ENCODE assay signal across 8 mouse cellular contexts in the genomic region with DNA sequence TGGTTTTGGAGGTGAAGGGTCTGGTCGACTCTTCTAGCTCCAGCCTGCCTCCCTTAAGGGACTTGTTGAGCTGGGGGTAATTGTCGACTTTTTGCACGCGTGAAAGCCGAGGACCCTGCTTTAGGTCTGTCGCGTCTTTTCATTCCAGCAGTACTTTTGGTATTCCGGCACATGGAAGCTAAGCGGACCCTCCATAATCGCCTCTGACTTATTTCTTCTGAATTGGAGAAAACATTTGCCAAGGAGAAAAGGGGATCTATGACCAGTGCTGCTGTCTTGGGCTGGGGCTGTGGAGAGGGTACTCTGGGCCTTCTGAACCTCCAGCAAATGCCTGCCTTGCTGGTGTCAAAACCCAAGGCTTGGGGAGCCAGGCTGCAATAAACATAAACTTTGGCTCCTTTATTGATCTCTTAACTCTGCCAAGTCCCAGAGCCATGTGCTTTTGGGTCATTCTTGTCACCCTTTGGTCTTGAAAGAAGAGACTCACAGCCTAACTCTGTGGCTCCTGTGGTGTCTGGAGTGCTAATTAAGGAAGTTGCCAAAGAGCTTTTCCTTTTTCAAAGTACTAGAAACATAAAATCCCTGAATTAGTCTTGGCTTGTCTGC. TPM values are rescaled to one million over a fixed set of nuclear protein-coding genes. Genes with fewer than 3 reads are reported as not detected.
DNase-seq lines count a peak whose midpoint lies in the region; ATAC-seq and TF ChIP-seq lines count a peak whose summit lies in the region.

No protein-coding gene starts in this region.

- DNase-seq in cerebellum, adult 9-11 months, result peak; percentile 44
- DNase-seq in cerebellum, postnatal 25 days, result no peak
- DNase-seq in A20 (ENCODE audit: low read depth, low spot score), result peak; percentile 43
- no peak for DNase-seq in left cerebral cortex, adult 11 months (ENCODE audit: low spot score)
- DNase-seq in testis, postnatal 14 days (ENCODE audit: low spot score), result no peak

- ATAC-seq in kidney, embryonic 15.5 days (replicated peaks; ENCODE audit: low FRiP score), result no peak; the same call in 1 of the 2 replicates

- peak overlapping the region; percentile 86 for H3K9ac ChIP-seq in kidney, embryonic 15.5 days

- 4% methylated on average over 10 of the region's 10 CpGs for WGBS in kidney, embryonic 15.5 days

- H3K27ac ChIP-seq in embryonic fibroblast, embryonic 13.5 days (ENCODE audit: insufficient read depth, low read length), result 0 out of 2 replicates have a peak overlapping the region, but pooled peaks have one; percentile 63
- H3K27ac ChIP-seq in kidney, embryonic 15.5 days, result peak overlapping the region; percentile 97

- no peaks in the 10 kb centered on the region for H3K9me3 ChIP-seq in kidney, embryonic 15.5 days (replicated peaks)

- peaks cover 58% of the 10 kb centered on the region for H3K79me2 ChIP-seq in myocyte (ENCODE audit: control insufficient read depth, insufficient read depth)

- peak overlapping the region; percentile 94 for H3K4me3 ChIP-seq in embryonic fibroblast, embryonic 13.5 days (ENCODE audit: insufficient read depth, low read length)
- peak overlapping the region; percentile 89 for H3K4me3 ChIP-seq in kidney, embryonic 15.5 days (replicated peaks)
- H3K4me3 ChIP-seq in myocyte, result peak overlapping the region; percentile 75

- peak overlapping the region; percentile 66 for H3ac ChIP-seq in myocyte (ENCODE audit: control insufficient read depth, insufficient read length)

- no peak for TF ChIP-seq CTCF in embryonic fibroblast, embryonic 13.5 days (IDR thresholded peaks at IDR 0.05; ENCODE audit: borderline replicate concordance, insufficient read depth, low read length)

- peaks cover 4% of the 10 kb centered on the region for H3K4me1 ChIP-seq in embryonic fibroblast, embryonic 13.5 days (ENCODE audit: control insufficient read depth, insufficient read depth, low read length)
- H3K4me1 ChIP-seq in kidney, embryonic 15.5 days, result peaks cover 12% of the 10 kb centered on the region

- TF ChIP-seq POLR2A in embryonic fibroblast, embryonic 13.5 days (IDR thresholded peaks at IDR 0.05; ENCODE audit: low read depth, low read length), result no peak
- TF ChIP-seq POLR2A in myocyte (IDR thresholded peaks at IDR 0.05; ENCODE audit: insufficient read length, low read depth), result no peak

- peaks cover 8% of the 10 kb centered on the region; the same call in 1 of the 2 replicates for H3K36me3 ChIP-seq in kidney, embryonic 15.5 days
- H3K36me3 ChIP-seq in myocyte (ENCODE audit: control insufficient read depth, insufficient read depth), result no peaks in the 10 kb centered on the region

- no peaks in the 10 kb centered on the region for H3K27me3 ChIP-seq in kidney, embryonic 15.5 days
- H3K27me3 ChIP-seq in myocyte (ENCODE audit: control insufficient read depth, insufficient read depth, insufficient read length), result no peaks in the 10 kb centered on the region

- peak overlapping the region; percentile 68 for H3K4me2 ChIP-seq in kidney, embryonic 15.5 days
- H3K4me2 ChIP-seq in myocyte (ENCODE audit: low read depth), result peak overlapping the region; percentile 87

TF ChIP-seq in myocyte, 11 proteins besides CTCF, POLR2A, EP300 and RAD21:
- TF ChIP-seq SRF (IDR thresholded peaks at IDR 0.05; ENCODE audit: control insufficient read depth, insufficient read length, low read depth), result no peak
- TF ChIP-seq MAX (IDR thresholded peaks at IDR 0.05; ENCODE audit: low read depth), result no peak
- TF ChIP-seq TCF12 (IDR thresholded peaks at IDR 0.05; ENCODE audit: insufficient read depth, poor library complexity, severe bottlenecking), result no peak
- TF ChIP-seq MYOG (IDR thresholded peaks at IDR 0.05; ENCODE audit: control insufficient read depth in 1 of 3, insufficient read depth in 1 of 3, insufficient read length in 2 of 3, low read depth in 2 of 3), result no peak
- no peak for TF ChIP-seq POLR2AphosphoS2 (IDR thresholded peaks at IDR 0.05; ENCODE audit: insufficient read length, low read depth)
- TF ChIP-seq REST (IDR thresholded peaks at IDR 0.05; ENCODE audit: insufficient read depth, insufficient read length), result no peak
- TF ChIP-seq USF1 (IDR thresholded peaks at IDR 0.05; ENCODE audit: low read depth), result no peak
- no peak for TF ChIP-seq CEBPB (IDR thresholded peaks at IDR 0.05; ENCODE audit: insufficient read depth, poor library complexity, severe bottlenecking)
- no peak for TF ChIP-seq TCF3 (IDR thresholded peaks at IDR 0.05; ENCODE audit: insufficient read length, low read depth)
- no peak for TF ChIP-seq MYOD1 (IDR thresholded peaks at IDR 0.05; ENCODE audit: control insufficient read depth in 1 of 3, insufficient read length in 2 of 3, low read depth in 2 of 3)
- no peak for TF ChIP-seq E2F4 (IDR thresholded peaks at IDR 0.05; ENCODE audit: insufficient read depth)

RNA-seq across cellular contexts. Expression of a gene that starts 0.7 kb away (rescaled TPM):
- not detected in 2 replicates for polyA plus RNA-seq in embryonic fibroblast, embryonic 13.5 days (2011; ENCODE audit: insufficient read length, low read depth, missing spikeins)
- 2.5 and 2.6 TPM in 2 replicates for polyA plus RNA-seq in kidney, embryonic 15.5 days (2015; fragmentation: Nextera tagmentation; extraction: Ambion mirVana)
- 0.18 TPM for polyA plus RNA-seq in myocyte (2012; fragmentation: generic; extraction: Trizol)

RNA-seq across cellular contexts. Expression of a gene that starts 0.8 kb away (rescaled TPM):
- polyA plus RNA-seq in embryonic fibroblast, embryonic 13.5 days (2011; ENCODE audit: insufficient read length, low read depth, missing spikeins), result 9.8 TPM in 2 replicates
- 5.4 and 6.1 TPM in 2 replicates for polyA plus RNA-seq in kidney, embryonic 15.5 days (2015; fragmentation: Nextera tagmentation; extraction: Ambion mirVana)
- 1.7 TPM for polyA plus RNA-seq in myocyte (2012; fragmentation: generic; extraction: Trizol)

RNA-seq across cellular contexts. Expression of a gene that starts 13.0 kb away (rescaled TPM):
- 47.7 and 62.9 TPM in 2 replicates for polyA plus RNA-seq in embryonic fibroblast, embryonic 13.5 days (2011; ENCODE audit: insufficient read length, low read depth, missing spikeins)
- 46.4 and 48.3 TPM in 2 replicates for polyA plus RNA-seq in kidney, embryonic 15.5 days (2015; fragmentation: Nextera tagmentation; extraction: Ambion mirVana)
- polyA plus RNA-seq in myocyte (2012; fragmentation: generic; extraction: Trizol), result 31.2 TPM

RNA-seq across cellular contexts. Expression of a gene that starts 23.3 kb away (rescaled TPM):
- polyA plus RNA-seq in embryonic fibroblast, embryonic 13.5 days (2011; ENCODE audit: insufficient read length, low read depth, missing spikeins), result 1.6 and 2.0 TPM in 2 replicates
- polyA plus RNA-seq in kidney, embryonic 15.5 days (2015; fragmentation: Nextera tagmentation; extraction: Ambion mirVana), result 7.9 and 10.1 TPM in 2 replicates
- polyA plus RNA-seq in myocyte (2012; fragmentation: generic; extraction: Trizol), result 3.5 TPM

RNA-seq across cellular contexts. Expression of a gene that starts 23.4 kb away (rescaled TPM):
- 12.4 and 14.8 TPM in 2 replicates for polyA plus RNA-seq in embryonic fibroblast, embryonic 13.5 days (2011; ENCODE audit: insufficient read length, low read depth, missing spikeins)
- 26.3 and 29.9 TPM in 2 replicates for polyA plus RNA-seq in kidney, embryonic 15.5 days (2015; fragmentation: Nextera tagmentation; extraction: Ambion mirVana)
- polyA plus RNA-seq in myocyte (2012; fragmentation: generic; extraction: Trizol), result 10.1 TPM

Comparison
In these comparisons a context has a peak if more than half of its experiments do, and no peak if none do; other contexts are left out.
1. DNase-seq: peak in cerebellum, adult 9-11 months (single experiment) and A20 (single experiment); none in cerebellum, postnatal 25 days (0 of 2), left cerebral cortex, adult 11 months (single experiment) and testis, postnatal 14 days (single experiment).
2. Peak in every context shown above with its lines, with median percentiles within 50 percentile points of each other: H3K4me3 ChIP-seq.